ENCODE assay signal across 20 mouse cellular contexts in genomic region chr4:47047765-47048164, GRCm38 (mm10). TPM values are rescaled to one million over a fixed set of nuclear protein-coding genes. Genes with fewer than 3 reads are reported as not detected.
"Had no signal": no experiment of that assay in that cellular context is flagged by ENCODE, and none has a peak within 500 bp of the region (broad histone marks: within the 10 kb centered on the region; RNA-seq: fewer than 3 reads in every experiment).

No protein-coding gene starts in this region.

- H3K9ac ChIP-seq: lung, embryonic 14.5 days; midbrain, embryonic 12.5 days; neural tube, embryonic 13.5 days; neural tube, embryonic 15.5 days had no signal

- ATAC-seq: midbrain, embryonic 16.5 days had no signal

- H3K4me3 ChIP-seq: midbrain, embryonic 10.5 days; midbrain, embryonic 12.5 days; myocyte; neural tube, embryonic 13.5 days; neural tube, embryonic 15.5 days had no signal

- DNase-seq: lung, adult 18-20 months; lung, embryonic 14.5 days; lung, postnatal 10 days; lung, postnatal 4 days; midbrain, embryonic 14.5 days; retina, postnatal 1 day; right cerebral cortex, adult 18-20 months; right cerebral cortex, postnatal 4 days; spleen, adult 18-20 months; thymus, adult 18-20 months; thymus, postnatal 14 days; thymus, postnatal 36 days had no signal

- H3K36me3 ChIP-seq: midbrain, embryonic 10.5 days; midbrain, embryonic 12.5 days had no signal

- H3K4me2 ChIP-seq: lung, embryonic 14.5 days; midbrain, embryonic 12.5 days; neural tube, embryonic 13.5 days; neural tube, embryonic 15.5 days had no signal

- H3K9me3 ChIP-seq: midbrain, embryonic 10.5 days; midbrain, embryonic 12.5 days; neural tube, embryonic 13.5 days; neural tube, embryonic 15.5 days had no signal

- H3K27ac ChIP-seq: midbrain, embryonic 10.5 days; midbrain, embryonic 12.5 days; neural tube, embryonic 13.5 days; neural tube, embryonic 15.5 days had no signal

- H3K27me3 ChIP-seq: neural tube, embryonic 13.5 days; neural tube, embryonic 15.5 days had no signal

RNA-seq across cellular contexts. Expression of gene Galnt12, which starts 43.9 kb away (rescaled TPM):
- polyA plus RNA-seq: myocyte had no signal

RNA-seq across cellular contexts. Expression of gene Gabbr2, which starts 56.1 kb away (rescaled TPM):
- total RNA-seq: megakaryocyte, adult 5-6 weeks; megakaryocyte-erythroid progenitor cell, adult 5-6 weeks had no signal
- polyA plus RNA-seq: lung, embryonic 14.5 days; myocyte had no signal
